Mouse (Mus musculus) limb, embryonic 10.5 days (tissue): ENCODE results near the gene Hivep3. TPM values are rescaled to one million over a fixed set of nuclear protein-coding genes. Genes with fewer than 3 reads are reported as not detected.

ENCODE experiments used
- DNase-seq: peaks from one replicate; pipeline ENCODE4 v3.0.0-alpha.2; 2017; ENCODE audit warnings: low spot score
- H3K27ac ChIP-seq: fragments of 300-500 bp; sonication (generic); 2 replicates; pipeline ENCODE4 v1.5.1; 2016; ENCODE audit warnings: mild to moderate bottlenecking
- H3K27me3 ChIP-seq: fragments of 300-500 bp; sonication (generic); 2 replicates; pipeline ENCODE4 v1.6.1; 2016; ENCODE audit warnings: low read depth, mild to moderate bottlenecking; ENCODE audit not compliant: poor library complexity, severe bottlenecking
- H3K36me3 ChIP-seq: fragments of 300-500 bp; sonication (generic); 2 replicates; pipeline ENCODE4 v1.6.1; 2016; ENCODE audit warnings: mild to moderate bottlenecking, moderate library complexity
- H3K4me1 ChIP-seq: fragments of 300-500 bp; sonication (generic); 2 replicates; pipeline ENCODE4 v1.6.1; 2016
- H3K4me3 ChIP-seq: fragments of 300-500 bp; sonication (generic); 2 replicates; pipeline ENCODE4 v1.5.1; 2016; ENCODE audit warnings: mild to moderate bottlenecking, moderate library complexity
- H3K9me3 ChIP-seq: fragments of 300-500 bp; sonication (generic); replicated peaks from 2 replicates; pipeline ENCODE4 v1.6.1; 2016; ENCODE audit warnings: mild to moderate bottlenecking
- WGBS: fragments of 180-500 bp; shearing (Covaris S2); methylation state at CpG from one replicate; pipeline ENCODE4 v1.1.7; 2016; 5-methylcytosine and 5-hydroxymethylcytosine counted together
- polyA plus RNA-seq: library from polyadenylated mRNA; unstranded; fragments of >200 nt; fragmentation: Nextera tagmentation; extraction: Ambion mirVana; gene quantifications from 2 replicates; pipeline ENCODE4 v1.2.1, GENCODE M21; 2016

Hivep3 gene
- polyA plus RNA-seq, 1 experiment from 2014 or later: 0.56 TPM

- no peaks in the 10 kb centered on the region for H3K27me3 ChIP-seq
- H3K9me3 ChIP-seq: no peaks in the 10 kb centered on the region
- H3K4me3 ChIP-seq: no peak overlapping the region
- H3K4me1 ChIP-seq: 0 out of 2 replicates have a peak, but pooled peaks cover 5% of the 10 kb centered on the region
- H3K27ac ChIP-seq: no peak overlapping the region
- no peak for DNase-seq
- 83% methylated on average over 6 of the region's 6 CpGs for WGBS
- no peaks in the 10 kb centered on the region for H3K36me3 ChIP-seq
These were observed 226.9 kb downstream of the Hivep3 start for GRCm38 (mm10) chr4:119960523-119960922.

- Histone ChIP-seq H3K27ac (no peak overlapping the region), H3K27me3 (no peaks in the 10 kb centered on the region), H3K9me3 (no peaks in the 10 kb centered on the region), H3K36me3 (no peaks in the 10 kb centered on the region), H3K4me3 (no peak overlapping the region), H3K4me1 (peaks cover 11% of the 10 kb centered on the region; the same call in 1 of the 2 replicates)
- DNase-seq: no peak
- 85% methylated on average over 5 of the region's 5 CpGs for WGBS
These were observed 227.6 kb downstream of the Hivep3 start for GRCm38 (mm10) chr4:119961164-119961563.

GRCm38 (mm10) chr4:119962066-119962465 lies 228.5 kb downstream of the Hivep3 start:
- Histone ChIP-seq H3K4me3 (no peak overlapping the region), H3K9me3 (no peaks in the 10 kb centered on the region), H3K36me3 (no peaks in the 10 kb centered on the region), H3K4me1 (peaks cover 20% of the 10 kb centered on the region), H3K27me3 (no peaks in the 10 kb centered on the region), H3K27ac (no peak overlapping the region)
- 81% methylated on average over 5 of the region's 5 CpGs for WGBS
- no peak for DNase-seq

GRCm38 (mm10) chr4:119966105-119967072 lies 232.8 kb downstream of the Hivep3 start:
- Histone ChIP-seq H3K4me1 (peaks cover 17% of the 10 kb centered on the region), H3K27me3 (peaks cover 10% of the 10 kb centered on the region; the same call in 1 of the 2 replicates), H3K36me3 (no peaks in the 10 kb centered on the region), H3K27ac (peak overlapping the region; percentile 44; the same call in 1 of the 2 replicates), H3K9me3 (no peaks in the 10 kb centered on the region), H3K4me3 (no peak overlapping the region)
- DNase-seq: peak; percentile 40
- WGBS: 57% methylated on average over 20 of the region's 20 CpGs

GRCm38 (mm10) chr4:119967073-119967608 lies 233.6 kb downstream of the Hivep3 start:
- DNase-seq: no peak
- H3K36me3 ChIP-seq: no peaks in the 10 kb centered on the region
- WGBS: 69% methylated on average over 5 of the region's 5 CpGs
- no peak overlapping the region for H3K27ac ChIP-seq
- peaks cover 17% of the 10 kb centered on the region for H3K4me1 ChIP-seq
- peaks cover 10% of the 10 kb centered on the region; the same call in 1 of the 2 replicates for H3K27me3 ChIP-seq
- H3K9me3 ChIP-seq: no peaks in the 10 kb centered on the region
- H3K4me3 ChIP-seq: no peak overlapping the region

GRCm38 (mm10) chr4:119967636-119968035 lies 234.1 kb downstream of the Hivep3 start:
- Histone ChIP-seq H3K27me3 (peaks cover 10% of the 10 kb centered on the region; the same call in 1 of the 2 replicates), H3K9me3 (no peaks in the 10 kb centered on the region), H3K4me3 (no peak overlapping the region), H3K4me1 (peaks cover 17% of the 10 kb centered on the region), H3K36me3 (no peaks in the 10 kb centered on the region), H3K27ac (no peak overlapping the region)
- WGBS: 79% methylated on average over 2 of the region's 2 CpGs
- no peak for DNase-seq

GRCm38 (mm10) chr4:119968071-119968470 lies 234.5 kb downstream of the Hivep3 start:
- no peak overlapping the region; the same call in 1 of the 2 replicates for H3K27ac ChIP-seq
- DNase-seq: no peak
- H3K9me3 ChIP-seq: no peaks in the 10 kb centered on the region
- WGBS: 70% methylated on average over 4 of the region's 4 CpGs
- peaks cover 17% of the 10 kb centered on the region for H3K4me1 ChIP-seq
- H3K36me3 ChIP-seq: no peaks in the 10 kb centered on the region
- H3K4me3 ChIP-seq: no peak overlapping the region
- peaks cover 10% of the 10 kb centered on the region; the same call in 1 of the 2 replicates for H3K27me3 ChIP-seq

- Histone ChIP-seq H3K27me3 (peaks cover 10% of the 10 kb centered on the region; the same call in 1 of the 2 replicates), H3K4me3 (no peak overlapping the region), H3K36me3 (no peaks in the 10 kb centered on the region), H3K9me3 (no peaks in the 10 kb centered on the region), H3K27ac (no peak overlapping the region), H3K4me1 (peaks cover 17% of the 10 kb centered on the region)
- WGBS: 82% methylated on average over 2 of the region's 2 CpGs
- no peak for DNase-seq
These were observed 235.3 kb downstream of the Hivep3 start for GRCm38 (mm10) chr4:119968887-119969286.

GRCm38 (mm10) chr4:119970166-119970565 lies 236.6 kb downstream of the Hivep3 start:
- Histone ChIP-seq H3K4me3 (no peak overlapping the region), H3K27ac (no peak overlapping the region), H3K4me1 (peaks cover 20% of the 10 kb centered on the region), H3K9me3 (no peaks in the 10 kb centered on the region), H3K27me3 (peaks cover 10% of the 10 kb centered on the region; the same call in 1 of the 2 replicates), H3K36me3 (no peaks in the 10 kb centered on the region)
- WGBS: 71% methylated on average over 9 of the region's 9 CpGs
- no peak for DNase-seq

GRCm38 (mm10) chr4:119972375-119972774 lies 238.8 kb downstream of the Hivep3 start:
- Histone ChIP-seq H3K36me3 (no peaks in the 10 kb centered on the region), H3K9me3 (no peaks in the 10 kb centered on the region), H3K4me1 (peaks cover 14% of the 10 kb centered on the region), H3K4me3 (no peak overlapping the region), H3K27me3 (peaks cover 10% of the 10 kb centered on the region; the same call in 1 of the 2 replicates), H3K27ac (no peak overlapping the region)
- no peak for DNase-seq
- 70% methylated on average over 6 of the region's 6 CpGs for WGBS

- 86% methylated on average over 9 of the region's 9 CpGs for WGBS
- Histone ChIP-seq H3K9me3 (no peaks in the 10 kb centered on the region), H3K4me3 (no peak overlapping the region), H3K4me1 (peaks cover 16% of the 10 kb centered on the region), H3K27ac (no peak overlapping the region), H3K27me3 (peaks cover 10% of the 10 kb centered on the region; the same call in 1 of the 2 replicates), H3K36me3 (no peaks in the 10 kb centered on the region)
- DNase-seq: no peak
These were observed 240.4 kb downstream of the Hivep3 start for GRCm38 (mm10) chr4:119973729-119974605.

GRCm38 (mm10) chr4:119975242-119975641 lies 241.7 kb downstream of the Hivep3 start:
- no peak for DNase-seq
- Histone ChIP-seq H3K4me1 (peaks cover 16% of the 10 kb centered on the region), H3K27me3 (peaks cover 2% of the 10 kb centered on the region; the same call in 1 of the 2 replicates), H3K36me3 (no peaks in the 10 kb centered on the region), H3K27ac (no peak overlapping the region), H3K9me3 (no peaks in the 10 kb centered on the region), H3K4me3 (no peak overlapping the region)
- 90% methylated on average over 10 of the region's 10 CpGs for WGBS
